Mouse (Mus musculus) right cerebral cortex, postnatal 4 days (tissue): Measurements from ENCODE around the gene Naif1.

Experiments used
- DNase-seq: peaks from one replicate; pipeline ENCODE4 v3.0.0-alpha.2; 2022

The Naif1 gene

GRCm38 (mm10) chr2:32505536-32505935 is 55.3 kb downstream of the Naif1 start:
- no peak for DNase-seq
